Mouse (Mus musculus) liver, adult 2 months (tissue): ENCODE data around the gene Tesc.

Experiments
- CTCF ChIP-seq: fragments of 200-500 bp; IDR thresholded peaks from 2 replicates; pipeline ENCODE4 v1.5.1; 2011; ENCODE audit warnings: low read depth, low read length, control low read depth
- POLR2A ChIP-seq: fragments of 200-500 bp; IDR thresholded peaks from 2 replicates; pipeline ENCODE4 v1.6.1; 2011; ENCODE audit warnings: low read length, control low read depth; ENCODE audit not compliant: insufficient read depth; ENCODE audit errors: extremely low read depth

DNA sequence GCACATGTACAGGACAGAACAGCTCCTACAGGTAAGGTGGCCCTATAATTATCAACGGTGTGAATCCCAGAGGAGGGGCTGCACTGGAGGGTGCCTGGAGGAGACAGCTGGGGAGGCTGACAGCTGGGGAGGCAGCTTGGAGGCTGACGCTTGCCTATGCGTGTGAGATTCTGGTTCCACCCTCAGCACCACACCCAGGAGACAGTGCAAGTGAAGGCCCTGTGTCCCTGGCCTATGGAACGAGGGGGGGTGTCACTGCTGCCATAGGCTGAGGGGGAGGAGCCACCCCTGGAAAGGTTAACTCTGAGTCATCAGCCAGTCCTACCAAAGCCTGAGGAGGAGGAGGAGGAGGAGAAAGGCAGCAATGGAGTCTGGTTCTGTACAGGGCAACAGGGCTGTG is 40.0 kb downstream of the Tesc start:
- no peak for TF ChIP-seq CTCF
- no peak for TF ChIP-seq POLR2A
